Mouse (Mus musculus): ENCODE results near the gene Lgals7.
"Not testable (repeated sequence)": the region's sequence is repeated elsewhere in the genome, so short reads cannot be mapped to it uniquely, and the experiment has no call there.

The Lgals7 gene

GRCm38 (mm10) chr7:28877155-28877554 is 13.5 kb downstream of the Lgals7 start:
- no peak for DNase-seq (ENCODE audit: low read depth, low spot score)

GRCm38 (mm10) chr7:28877856-28878255 is 14.2 kb downstream of the Lgals7 start:
- no peak for DNase-seq (ENCODE audit: low read depth, low spot score)

DNA sequence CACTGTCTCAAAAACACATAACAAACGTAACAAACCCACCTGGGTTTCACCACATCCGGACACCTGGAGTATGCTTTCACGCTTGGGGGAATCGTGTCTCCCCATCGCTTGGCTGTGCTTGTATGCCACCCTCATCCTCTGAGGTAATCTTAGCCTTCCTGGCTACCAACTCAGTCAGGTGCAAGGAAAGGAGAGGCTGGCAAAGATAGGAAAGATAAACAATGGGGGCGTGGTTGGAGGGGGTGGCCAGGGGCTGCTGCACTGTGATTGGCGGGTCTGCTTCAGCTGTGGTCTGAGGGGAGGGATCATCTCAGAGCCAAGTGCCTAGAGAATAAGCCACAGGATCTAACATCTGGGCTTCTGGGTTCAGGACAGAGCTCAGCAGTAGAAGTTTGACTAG is 16.0 kb downstream of the Lgals7 start:
- DNase-seq (ENCODE audit: low read depth, low spot score), result peak; percentile 65

- DNase-seq (ENCODE audit: low read depth, low spot score), result no peak
These were observed 16.9 kb downstream of the Lgals7 start for GRCm38 (mm10) chr7:28880554-28880953.

- no peak for DNase-seq (ENCODE audit: low read depth, low spot score)
These were observed 17.5 kb downstream of the Lgals7 start, which contains the start of gene Capn12 for GRCm38 (mm10) chr7:28881199-28881598. Gene Capn12, plus strand, starts transcription at chr7:28881422.

DNA sequence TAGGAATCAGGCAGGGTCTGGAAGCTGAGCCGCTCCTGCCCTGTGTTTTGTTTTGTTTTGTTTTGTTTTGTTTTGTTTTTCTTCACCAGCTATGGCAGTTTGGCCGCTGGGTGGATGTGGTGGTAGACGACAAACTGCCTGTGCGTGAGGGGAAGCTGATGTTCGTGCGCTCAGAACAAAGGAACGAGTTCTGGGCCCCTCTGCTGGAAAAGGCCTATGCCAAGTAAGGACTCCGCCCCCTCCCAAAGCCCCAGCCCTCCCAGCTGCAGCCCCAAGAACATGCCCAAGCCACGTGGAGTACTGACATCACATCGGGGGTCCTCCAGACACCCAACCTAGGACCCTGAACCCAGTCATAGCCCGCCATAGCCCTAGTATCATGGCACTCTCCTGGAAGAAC is 19.4 kb downstream of the Lgals7 start:
- no peak for DNase-seq (ENCODE audit: low read depth, low spot score)

GRCm38 (mm10) chr7:28883704-28884103 is 20.1 kb downstream of the Lgals7 start:
- not testable (repeated sequence) for DNase-seq (ENCODE audit: low read depth, low spot score)

DNA sequence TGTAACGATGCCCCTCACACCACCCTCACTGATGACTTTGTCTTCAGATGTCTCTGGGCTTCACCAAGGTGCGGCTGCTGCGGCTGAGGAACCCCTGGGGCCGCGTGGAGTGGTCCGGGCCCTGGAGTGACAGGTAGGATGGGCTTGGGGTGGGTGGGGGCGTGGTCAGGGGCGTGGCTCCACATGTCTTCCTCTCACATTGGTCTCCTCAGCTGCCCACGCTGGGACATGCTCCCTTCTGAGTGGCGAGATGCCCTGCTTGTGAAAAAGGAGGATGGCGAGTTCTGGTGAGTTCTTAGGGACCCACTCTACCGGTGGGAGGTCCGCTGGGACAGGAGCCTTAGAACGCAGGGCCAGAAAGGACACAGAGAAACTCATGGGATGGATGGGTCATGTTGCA is 22.8 kb downstream of the Lgals7 start:
- DNase-seq (ENCODE audit: low read depth, low spot score), result no peak

DNA sequence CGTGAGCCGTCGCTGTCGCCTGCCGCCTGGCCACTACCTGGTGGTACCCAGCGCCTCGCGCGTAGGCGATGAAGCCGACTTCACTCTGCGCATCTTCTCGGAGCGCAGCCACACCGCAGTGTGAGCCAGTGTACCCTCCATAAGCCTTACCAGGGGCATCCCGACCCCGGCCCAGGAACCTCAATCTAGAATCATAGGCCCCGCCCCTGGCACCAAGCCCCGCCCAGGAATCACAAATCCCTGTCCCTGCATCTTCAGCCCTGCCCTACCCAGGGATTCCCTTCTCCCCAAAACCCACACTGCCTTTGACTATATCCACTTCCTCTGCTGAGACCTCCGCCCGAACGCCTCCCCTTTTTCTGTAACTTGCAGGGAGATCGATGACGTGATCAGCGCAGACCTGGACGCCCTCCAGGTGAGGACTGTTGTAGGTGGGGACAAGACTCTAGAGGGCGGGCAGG is 25.1 kb downstream of the Lgals7 start:
- DNase-seq (ENCODE audit: low read depth, low spot score), result no peak

DNA sequence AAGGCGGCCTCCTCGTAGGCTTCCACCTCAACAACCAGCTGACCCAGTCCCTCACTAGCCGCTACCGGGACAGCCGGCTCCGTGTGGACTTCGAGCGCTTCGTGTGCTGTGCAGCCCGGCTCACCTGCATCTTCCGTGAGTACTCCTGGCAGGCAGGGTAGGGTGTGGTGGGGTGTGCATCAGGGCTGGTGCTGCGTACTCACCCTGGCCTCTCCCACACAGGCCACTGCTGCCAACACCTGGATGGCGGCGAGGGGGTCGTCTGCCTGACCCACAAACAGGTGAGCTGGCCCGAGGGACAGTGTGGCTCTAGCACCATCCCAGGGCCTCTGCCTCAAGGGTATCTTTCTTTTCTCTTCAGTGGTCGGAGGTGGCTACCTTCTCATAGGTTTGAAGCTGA is 28.9 kb downstream of the Lgals7 start:
- no peak for DNase-seq (ENCODE audit: low read depth, low spot score)

DNA sequence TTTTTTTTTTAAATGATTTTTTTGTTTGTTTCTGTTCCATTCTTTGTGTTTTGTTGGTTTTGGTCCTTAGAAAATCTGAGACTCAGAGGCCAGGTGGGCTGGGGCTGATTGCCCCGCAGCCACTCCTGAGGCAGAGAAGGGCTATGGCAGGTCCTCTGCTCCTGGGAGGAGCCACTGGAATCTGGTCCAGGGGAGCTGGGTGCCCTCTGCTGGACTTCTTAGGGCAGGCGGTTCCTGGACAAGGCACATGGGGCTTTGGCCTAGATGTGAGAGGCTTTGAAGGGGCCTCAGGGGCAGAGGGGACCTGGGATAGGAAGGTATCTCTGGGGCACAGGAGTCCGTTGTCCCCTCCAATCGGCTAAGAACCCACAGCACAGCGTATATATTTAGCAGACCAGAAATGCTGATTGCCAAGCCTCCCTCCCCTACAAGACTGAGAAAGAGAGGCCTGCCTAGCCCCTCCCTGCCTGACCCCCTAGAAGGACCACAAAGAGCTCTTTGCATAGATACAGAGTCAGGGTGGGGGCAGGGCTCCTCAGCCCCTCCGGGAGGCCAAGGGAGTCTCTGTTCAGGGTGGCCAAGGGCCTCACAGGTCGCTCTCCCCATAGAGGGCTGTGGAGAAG is 30.1 kb downstream of the Lgals7 start:
- DNase-seq (ENCODE audit: low read depth, low spot score), result no peak

- DNase-seq (ENCODE audit: low read depth, low spot score), result no peak
These were observed 31.3 kb downstream of the Lgals7 start for GRCm38 (mm10) chr7:28894942-28895341.

- DNase-seq (ENCODE audit: low read depth, low spot score), result no peak
These were observed 34.0 kb downstream of the Lgals7 start for GRCm38 (mm10) chr7:28897661-28898060.

GRCm38 (mm10) chr7:28899972-28900371 is 36.3 kb downstream of the Lgals7 start:
- no peak for DNase-seq (ENCODE audit: low read depth, low spot score)

DNA sequence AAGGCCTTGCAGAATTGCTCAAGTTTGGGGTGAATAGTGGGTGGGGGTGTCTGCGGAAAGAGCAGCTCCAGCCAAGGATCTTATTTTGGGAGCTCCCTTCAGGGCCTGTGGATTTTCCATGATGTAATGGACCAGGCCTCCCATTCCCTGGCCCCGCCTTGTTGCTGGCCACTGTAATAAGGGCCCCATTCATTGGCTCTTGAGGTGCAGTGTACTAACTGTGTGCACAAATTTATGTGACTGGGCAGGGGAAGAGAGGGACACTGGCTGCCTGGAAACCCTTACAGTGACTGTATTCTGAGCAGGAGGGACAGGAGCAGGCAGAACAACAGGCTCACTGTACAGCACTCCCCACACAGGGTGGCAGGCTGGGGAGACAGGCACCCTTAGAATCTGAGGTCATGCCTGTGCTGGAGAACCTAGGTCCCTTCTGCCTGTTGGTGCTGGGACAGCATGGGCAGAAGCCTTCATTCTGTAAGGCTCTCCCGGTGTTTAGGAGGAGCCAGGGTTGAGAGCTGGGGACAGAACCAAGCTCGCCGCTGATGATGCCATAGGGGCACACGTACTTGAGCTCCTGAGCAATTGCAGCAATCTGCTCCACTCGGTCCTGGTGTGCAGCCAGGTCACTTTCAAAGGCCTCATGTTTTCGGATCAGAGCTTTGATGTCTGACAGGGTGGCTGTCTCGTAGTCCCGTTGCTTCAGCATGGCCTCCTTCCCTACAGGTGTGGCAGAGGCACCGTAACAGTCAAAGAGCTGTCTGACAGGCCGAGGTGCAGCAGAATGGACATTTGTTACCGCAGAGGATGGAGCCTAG is 37.9 kb downstream of the Lgals7 start:
- no peak for DNase-seq (ENCODE audit: low read depth, low spot score)

- DNase-seq (ENCODE audit: low read depth, low spot score), result no peak
These were observed 38.5 kb downstream of the Lgals7 start for GRCm38 (mm10) chr7:28902180-28902579.

DNA sequence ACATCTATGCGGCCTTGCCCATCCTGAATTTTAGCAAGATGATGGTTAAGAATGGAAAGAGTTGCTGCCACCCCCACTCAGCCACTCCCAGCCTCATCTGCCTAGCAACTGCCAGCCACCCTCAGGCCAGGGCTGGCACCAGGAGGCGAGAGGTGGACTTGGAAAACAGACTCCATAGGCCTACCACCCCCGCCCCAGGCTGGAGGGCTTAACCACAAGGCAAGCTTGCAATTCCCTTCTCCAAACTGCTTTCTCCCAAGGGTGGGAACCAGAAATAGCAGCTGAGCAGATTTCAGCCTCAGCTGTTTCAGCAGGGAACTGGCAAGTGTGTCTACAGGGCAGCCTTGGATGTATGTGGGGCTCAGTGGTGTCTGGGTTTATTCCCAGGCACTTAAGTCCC is 39.2 kb downstream of the Lgals7 start:
- no peak for DNase-seq (ENCODE audit: low read depth, low spot score)

DNA sequence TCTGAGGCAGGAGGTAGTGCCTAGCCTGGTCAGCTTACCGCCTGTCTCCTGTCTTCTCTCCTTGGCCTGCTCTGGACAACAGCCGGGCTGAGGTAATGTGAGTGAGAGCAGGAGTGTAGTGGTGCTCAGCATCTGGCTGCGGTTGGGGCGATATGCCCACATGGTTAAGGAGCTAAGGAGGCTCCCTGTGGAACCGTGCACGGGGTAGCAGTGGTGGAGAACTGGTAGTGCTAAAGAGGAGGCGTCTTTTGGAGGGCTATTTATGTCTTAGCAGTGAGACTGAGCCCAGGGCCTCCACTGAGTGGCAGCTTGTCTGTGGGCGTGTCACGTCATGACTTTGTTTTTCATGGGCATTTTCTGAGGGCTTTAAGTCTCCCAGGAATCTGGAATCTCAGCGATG is 40.1 kb downstream of the Lgals7 start:
- DNase-seq (ENCODE audit: low read depth, low spot score), result no peak

GRCm38 (mm10) chr7:28907195-28907594 is 43.5 kb downstream of the Lgals7 start:
- DNase-seq (ENCODE audit: low read depth, low spot score), result no peak

DNA sequence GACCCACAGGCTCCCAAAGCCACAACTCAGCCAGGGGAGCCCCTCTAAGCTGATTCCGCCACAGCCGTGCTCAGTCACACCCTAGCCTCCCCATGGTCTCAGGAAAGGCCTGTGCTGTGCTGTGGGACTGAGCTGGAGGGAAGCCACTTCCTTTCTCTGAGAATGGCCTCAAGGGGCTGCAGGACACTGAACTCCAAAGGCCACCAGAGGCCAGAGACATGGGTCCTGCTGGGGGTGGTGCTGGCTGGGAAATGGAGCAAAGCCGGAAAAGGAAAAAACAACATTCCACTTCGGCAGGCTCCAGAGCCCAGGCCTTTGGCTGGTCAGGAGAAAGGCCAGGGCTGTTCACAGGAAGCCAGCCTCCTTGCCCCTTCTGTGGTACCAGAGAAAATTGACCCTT is 48.0 kb downstream of the Lgals7 start:
- no peak for DNase-seq (ENCODE audit: low read depth, low spot score)

DNA sequence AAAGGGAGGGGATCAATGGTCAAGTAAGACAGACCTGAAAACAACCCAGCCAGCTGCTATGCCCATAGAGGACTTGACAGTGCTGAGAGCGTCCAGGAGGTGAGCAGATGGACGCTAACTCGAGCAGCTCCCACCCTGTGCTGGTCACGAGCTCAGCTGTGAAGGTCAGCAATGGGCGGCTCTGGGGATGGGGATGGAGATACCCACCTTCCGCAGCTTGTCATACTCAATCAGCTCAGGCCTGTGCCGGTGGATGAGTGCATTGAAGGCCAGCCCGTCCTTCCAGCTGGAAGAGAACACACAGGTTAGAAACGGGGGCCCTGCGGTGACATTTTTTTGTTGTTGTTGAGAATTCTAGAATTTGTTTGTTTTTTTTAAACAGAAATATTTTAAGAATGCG is 49.5 kb downstream of the Lgals7 start:
- DNase-seq (ENCODE audit: low read depth, low spot score), result no peak

Measured in WW6 (cell line).